Mouse (Mus musculus): Measurements from ENCODE around the gene Rabl6.

- no peak for TF ChIP-seq CTCF (IDR thresholded peaks at IDR 0.05; ENCODE audit: control insufficient read depth, insufficient read depth, insufficient replicate concordance, low read depth, low read length)
- TF ChIP-seq POLR2A (IDR thresholded peaks at IDR 0.05; ENCODE audit: control insufficient read depth, low read depth, low read length), result no peak
Measured at GRCm38 (mm10) chr2:25581901-25582301, 26.4 kb downstream of the Rabl6 start.
